Mouse (Mus musculus) forebrain, embryonic 16.5 days (tissue): ENCODE results near the gene Zfp709. TPM values are rescaled to one million over a fixed set of nuclear protein-coding genes. Genes with fewer than 3 reads are reported as not detected.
A peak's percentile ranks its signal among the peaks of the same experiment; 100 is the strongest.
"Not testable (repeated sequence)": the region's sequence is repeated elsewhere in the genome, so short reads cannot be mapped to it uniquely, and the experiment has no call there.

Source experiments
- ATAC-seq: fragments of 200-750 bp; cut with Nextera tagmentation; 2 replicates; pipeline ENCODE4 v1.8.0; 2017; ENCODE audit warnings: mild to moderate bottlenecking, moderate library complexity
- H3K27ac ChIP-seq: fragments of 300-500 bp; sonication (generic); 2 replicates; pipeline ENCODE4 v1.5.1; 2014; ENCODE audit warnings: low read length, control low read depth
- H3K27me3 ChIP-seq: fragments of 300-500 bp; sonication (generic); replicated peaks from 2 replicates; pipeline ENCODE4 v1.6.1; 2014; ENCODE audit warnings: low read length; ENCODE audit not compliant: control insufficient read depth, insufficient read depth
- H3K36me3 ChIP-seq: fragments of 300-500 bp; sonication (generic); 2 replicates; pipeline ENCODE4 v1.6.1; 2014; ENCODE audit not compliant: control insufficient read depth, insufficient read depth
- H3K4me1 ChIP-seq: fragments of 300-500 bp; sonication (generic); replicated peaks from 2 replicates; pipeline ENCODE4 v1.6.1; 2014; ENCODE audit warnings: low read length; ENCODE audit not compliant: control insufficient read depth, insufficient read depth
- H3K4me2 ChIP-seq: fragments of 300-500 bp; sonication (generic); 2 replicates; pipeline ENCODE4 v1.6.1; 2014; ENCODE audit warnings: mild to moderate bottlenecking, low read length, control low read depth
- H3K4me3 ChIP-seq: fragments of 300-500 bp; sonication (generic); replicated peaks from 2 replicates; pipeline ENCODE4 v1.5.1; 2014; ENCODE audit warnings: mild to moderate bottlenecking, low read length, control low read depth
- H3K9ac ChIP-seq: fragments of 300-500 bp; sonication (generic); replicated peaks from 2 replicates; pipeline ENCODE4 v1.6.1; 2014; ENCODE audit warnings: low read depth, low read length, control low read depth
- H3K9me3 ChIP-seq: fragments of 300-500 bp; sonication (generic); 2 replicates; pipeline ENCODE4 v1.6.1; 2016; ENCODE audit warnings: low read length; ENCODE audit not compliant: control insufficient read depth
- WGBS: fragments of 180-500 bp; shearing (Covaris S2); extraction: QIAGEN DNeasy Blood & Tissue Kit; methylation state at CpG from one replicate; pipeline ENCODE4 v1.1.7; 2014; 5-methylcytosine and 5-hydroxymethylcytosine counted together
- polyA plus RNA-seq: library from polyadenylated mRNA; unstranded; fragments of >200 nt; fragmentation: Nextera tagmentation; extraction: Ambion mirVana; gene quantifications from 2 replicates; pipeline ENCODE4 v1.2.1, GENCODE M21; 2015

Zfp709 gene
- polyA plus RNA-seq, 1 experiment from 2014 or later: 8.7 TPM

DNA sequence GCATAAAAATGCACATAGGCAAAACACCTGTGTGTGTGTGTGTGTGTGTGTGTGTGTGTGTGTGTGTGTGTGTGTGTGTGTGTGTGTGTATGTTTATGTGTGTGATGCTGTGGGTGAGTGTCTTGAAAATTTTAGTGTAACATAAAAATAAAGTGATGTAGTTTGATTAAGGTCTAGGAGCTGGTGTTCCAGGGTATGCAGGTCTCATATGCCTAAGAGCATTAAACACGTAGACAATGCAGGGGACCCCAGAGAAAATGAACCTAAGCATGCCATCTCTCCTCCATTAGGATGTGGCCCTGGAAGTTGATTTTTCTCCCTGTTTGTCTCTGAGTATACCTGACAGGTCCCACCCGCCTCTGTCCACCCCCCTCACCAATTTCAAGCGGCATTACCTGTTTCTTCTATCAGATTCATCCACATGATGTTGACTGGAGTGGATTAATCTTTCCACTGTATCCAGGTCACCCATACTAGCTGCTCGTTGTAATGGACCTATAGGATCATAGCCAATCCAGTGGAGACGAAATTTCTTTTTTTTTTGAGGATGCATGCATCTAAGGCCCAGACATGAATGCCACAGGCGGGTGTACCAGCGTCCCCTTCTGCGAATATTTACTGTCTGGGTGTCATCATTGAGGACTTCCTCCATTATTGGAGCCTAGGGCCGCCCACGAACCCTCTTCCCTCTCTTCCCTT lies 25.0 kb upstream of the Zfp709 start:
- not testable (repeated sequence) for H3K9ac ChIP-seq, H3K4me3 ChIP-seq, H3K27ac ChIP-seq, H3K36me3 ChIP-seq, H3K27me3 ChIP-seq, H3K4me2 ChIP-seq, ATAC-seq, H3K4me1 ChIP-seq, H3K9me3 ChIP-seq
- 79% methylated on average over 8 of the region's 10 CpGs for WGBS

DNA sequence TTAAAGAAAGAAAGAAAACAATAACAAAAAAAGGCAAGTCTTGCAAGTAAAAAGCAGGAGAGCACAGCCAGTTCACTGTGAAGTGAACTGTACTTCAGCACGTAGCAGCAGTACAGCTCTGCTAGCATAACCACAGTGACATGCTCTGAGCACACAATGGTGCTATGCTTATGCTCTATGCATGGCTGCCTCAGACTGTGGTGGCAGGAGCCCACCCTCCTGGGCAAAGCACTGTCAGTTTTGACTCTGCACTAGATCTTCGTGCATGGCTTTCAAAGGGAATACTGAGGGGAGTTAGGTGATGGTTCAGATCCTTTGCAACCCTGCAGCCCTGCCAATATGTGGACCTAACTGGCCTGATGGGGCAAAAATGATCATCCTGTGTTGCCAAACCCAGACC lies 24.5 kb upstream of the Zfp709 start:
- H3K9me3 ChIP-seq, ATAC-seq, H3K27ac ChIP-seq, H3K4me1 ChIP-seq, H3K27me3 ChIP-seq, H3K4me3 ChIP-seq, H3K36me3 ChIP-seq, H3K4me2 ChIP-seq, H3K9ac ChIP-seq: not testable (repeated sequence)
- WGBS: 82% methylated on average over 2 of the region's 2 CpGs

DNA sequence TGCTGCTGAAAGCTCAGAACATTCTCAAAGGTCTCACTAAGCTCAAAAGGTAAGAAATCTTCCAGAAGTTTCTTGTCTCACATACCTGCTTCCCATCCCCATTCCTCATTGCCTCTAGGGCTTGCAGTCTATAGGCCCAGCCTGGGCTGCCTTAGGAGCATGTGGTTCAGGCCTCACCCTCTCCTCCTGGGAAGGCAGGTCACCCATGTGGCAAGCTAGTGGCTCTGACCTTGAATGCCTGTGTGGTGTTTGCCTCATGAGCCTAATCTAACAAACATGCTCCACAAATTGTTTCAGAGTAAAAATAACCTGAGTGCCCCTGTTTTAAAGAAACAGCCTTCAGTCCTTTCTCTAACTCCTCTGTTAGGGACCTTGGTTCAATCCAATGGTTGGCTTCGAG lies 20.3 kb upstream of the Zfp709 start:
- not testable (repeated sequence) for H3K9me3 ChIP-seq, ATAC-seq, H3K36me3 ChIP-seq, H3K9ac ChIP-seq, H3K27me3 ChIP-seq, H3K4me2 ChIP-seq, H3K27ac ChIP-seq, H3K4me1 ChIP-seq, H3K4me3 ChIP-seq
- WGBS: 86% methylated on average over 1 of the region's 1 CpGs

DNA sequence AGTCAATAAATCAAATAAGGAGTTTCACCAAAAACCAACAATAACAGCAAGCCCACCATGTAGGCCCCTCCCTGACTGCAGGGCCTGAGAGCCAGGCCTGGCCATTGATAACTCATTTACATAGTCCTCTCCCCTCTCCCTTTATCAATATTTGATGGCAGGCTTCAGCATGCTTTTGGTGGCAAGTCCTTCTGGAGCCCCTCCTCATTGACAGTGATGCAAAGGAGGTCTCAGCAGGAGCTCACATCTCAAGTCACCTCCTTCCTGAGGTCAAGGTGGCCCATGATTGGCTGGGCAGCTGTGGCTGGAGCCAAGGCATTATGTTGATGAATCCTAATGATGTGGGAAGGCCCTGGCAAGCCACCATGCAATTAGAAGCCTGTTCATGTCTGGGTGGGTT lies 19.8 kb upstream of the Zfp709 start:
- ATAC-seq: not testable (repeated sequence)

DNA sequence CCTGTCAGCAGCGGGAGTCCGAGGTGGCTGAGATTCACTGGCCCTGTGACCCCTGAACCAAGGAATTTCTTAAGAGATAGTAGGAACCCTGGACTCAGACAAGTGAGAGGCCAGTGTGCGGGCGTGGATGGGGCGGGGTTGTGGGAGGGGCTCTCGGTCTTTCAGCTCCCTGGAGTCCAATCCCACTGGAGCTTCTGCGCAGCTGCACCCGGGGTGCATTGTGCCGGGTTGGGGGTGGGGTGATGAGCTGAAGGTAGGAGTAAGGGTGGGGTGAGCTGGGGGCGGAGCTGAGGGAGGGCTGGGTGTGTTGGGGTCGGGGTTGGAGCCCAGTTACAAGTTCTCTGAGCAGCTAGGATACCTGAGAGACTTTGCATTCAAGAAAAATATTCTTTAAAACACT lies 18.8 kb downstream of the Zfp709 start:
- not testable (repeated sequence) for H3K9me3 ChIP-seq, H3K36me3 ChIP-seq, H3K4me2 ChIP-seq, H3K4me1 ChIP-seq, ATAC-seq, H3K27ac ChIP-seq, H3K4me3 ChIP-seq, H3K27me3 ChIP-seq, H3K9ac ChIP-seq
- WGBS: 37% methylated on average over 9 of the region's 11 CpGs

More for the DNA sequence above, 19.8 kb upstream of the Zfp709 start:
- not testable (repeated sequence) for H3K27me3 ChIP-seq, H3K27ac ChIP-seq, H3K4me3 ChIP-seq, H3K4me2 ChIP-seq, H3K4me1 ChIP-seq, H3K9ac ChIP-seq, H3K9me3 ChIP-seq, H3K36me3 ChIP-seq

DNA sequence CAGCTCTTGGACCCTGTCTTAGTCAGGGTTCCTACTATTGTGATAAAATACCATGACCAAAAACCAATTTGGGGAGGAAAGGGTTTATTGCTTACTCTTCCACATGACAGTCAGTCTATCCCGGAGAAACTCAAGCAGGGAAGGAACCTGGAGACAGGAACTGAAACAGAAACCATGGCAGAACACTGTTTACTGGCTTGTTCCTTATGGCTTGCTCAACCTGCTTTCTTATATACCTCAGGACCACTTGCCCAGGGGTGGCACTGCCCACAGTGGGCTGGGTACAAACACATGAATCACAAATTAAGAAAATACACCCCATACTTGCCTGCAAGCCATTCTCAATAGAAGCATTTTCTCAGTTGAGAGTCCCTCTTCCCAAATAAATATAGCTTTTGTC lies 21.3 kb downstream of the Zfp709 start:
- H3K9ac ChIP-seq, H3K4me2 ChIP-seq, ATAC-seq, H3K27me3 ChIP-seq, H3K27ac ChIP-seq, H3K4me1 ChIP-seq, H3K4me3 ChIP-seq, H3K9me3 ChIP-seq, H3K36me3 ChIP-seq: not testable (repeated sequence)
- WGBS: 79% methylated on average over 1 of the region's 1 CpGs

DNA sequence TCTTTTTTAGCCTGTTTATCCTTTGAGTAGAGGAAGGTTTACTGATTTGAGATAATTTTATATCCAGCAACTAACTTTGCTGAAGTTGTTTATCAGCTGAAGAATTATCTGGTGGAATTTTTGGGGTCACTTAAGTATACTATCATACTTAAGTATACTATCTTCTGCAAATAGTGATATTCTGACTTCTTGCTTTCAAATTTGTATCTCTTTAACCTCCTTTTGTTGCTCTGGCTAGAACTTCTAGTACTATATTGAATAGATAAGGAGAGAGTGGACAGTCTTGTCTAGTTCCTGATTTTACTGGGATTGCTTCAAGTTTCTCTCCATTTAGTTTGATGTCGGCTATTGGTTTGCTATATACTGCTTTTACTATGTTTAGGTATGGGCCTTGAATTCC lies 25.0 kb downstream of the Zfp709 start:
- 94% methylated on average over 1 of the region's 1 CpGs for WGBS
- Histone ChIP-seq H3K9me3 (no peaks in the 10 kb centered on the region), H3K9ac (no peak overlapping the region), H3K27me3 (no peaks in the 10 kb centered on the region), H3K36me3 (no peaks in the 10 kb centered on the region), H3K4me2 (no peak overlapping the region), H3K4me3 (no peak overlapping the region), H3K27ac (no peak overlapping the region), H3K4me1 (peaks cover 4% of the 10 kb centered on the region; the same call in 1 of the 2 replicates)
- ATAC-seq: no peak

DNA sequence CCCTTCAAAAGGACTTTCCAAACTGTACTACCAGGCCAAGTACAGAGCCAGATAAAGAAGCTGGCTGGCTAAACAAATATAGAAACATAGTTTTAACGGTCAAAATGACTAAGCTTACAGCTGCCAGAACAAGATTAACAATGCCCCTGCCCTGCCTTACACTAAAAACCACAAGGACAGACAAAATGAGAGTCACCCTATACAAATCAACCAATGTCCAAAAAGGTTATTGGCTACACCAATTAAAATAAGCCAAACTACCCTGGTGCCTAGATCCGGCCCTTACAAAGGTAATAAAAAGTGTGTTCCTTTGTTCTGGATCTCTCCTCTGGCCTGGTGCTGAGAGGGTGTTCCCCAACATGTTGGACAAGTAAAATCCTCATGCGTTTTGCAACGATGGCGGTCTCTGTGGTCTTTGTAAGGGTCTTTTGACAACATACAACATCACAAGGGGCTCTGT lies 26.0 kb downstream of the Zfp709 start:
- Histone ChIP-seq H3K27me3 (no peaks in the 10 kb centered on the region), H3K4me3 (peak overlapping the region; percentile 88), H3K4me2 (peak overlapping the region; percentile 49), H3K9ac (peak overlapping the region; percentile 94; the same call in 1 of the 2 replicates), H3K4me1 (peaks cover 4% of the 10 kb centered on the region; the same call in 1 of the 2 replicates), H3K27ac (peak overlapping the region; percentile 99), H3K9me3 (no peaks in the 10 kb centered on the region), H3K36me3 (no peaks in the 10 kb centered on the region)
- 95% methylated on average over 5 of the region's 5 CpGs for WGBS
- no peak for ATAC-seq

DNA sequence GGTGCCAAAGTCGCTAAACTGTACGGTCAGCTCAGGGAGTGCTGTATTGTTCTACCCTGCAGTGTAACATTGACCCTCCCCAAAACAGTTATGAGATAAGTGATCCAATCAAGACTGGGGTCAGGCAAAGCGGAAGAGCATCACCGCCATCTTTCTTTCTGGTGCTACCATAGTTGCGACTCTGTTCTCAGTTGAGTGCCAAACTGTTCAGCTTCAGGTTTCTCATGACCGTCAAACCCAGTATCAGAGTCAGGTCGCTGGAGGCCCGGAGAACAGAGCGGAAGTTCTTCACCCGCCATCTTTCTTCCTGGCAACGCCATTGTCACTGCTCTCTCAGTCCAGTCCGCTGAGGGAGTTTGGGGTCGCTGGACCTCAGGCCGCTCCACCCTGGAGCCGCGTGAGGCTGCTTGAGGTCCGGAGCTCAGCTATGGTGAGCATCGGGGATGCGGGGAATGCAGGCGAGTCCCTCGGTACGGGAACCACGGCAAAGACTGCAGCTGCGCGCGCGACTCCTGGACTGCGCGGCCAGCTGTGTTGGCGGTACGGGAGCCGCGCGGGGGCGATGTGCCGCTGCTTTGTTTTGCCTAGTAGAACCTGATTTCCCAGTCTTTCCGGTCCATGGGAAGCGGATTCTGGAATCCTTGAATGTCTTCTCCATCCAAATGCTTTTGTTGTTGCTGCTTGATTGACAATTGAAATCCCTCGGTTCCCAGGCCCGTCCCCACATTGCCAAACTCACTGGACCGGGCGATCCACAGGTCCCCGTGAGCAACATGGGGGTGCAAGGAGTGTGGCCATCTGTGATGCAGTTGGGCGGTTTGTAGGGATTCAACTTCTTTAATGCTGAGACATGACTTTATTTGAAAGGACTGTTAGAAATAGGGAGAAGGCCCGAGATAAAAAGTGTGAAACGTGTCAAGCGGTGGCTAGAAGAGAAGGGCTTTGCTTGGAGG lies 26.8 kb downstream of the Zfp709 start, which contains the start of the genes Zfp882 and Zfp617:
TSS of gene Zfp882 (plus strand) at position 300 of the 953 bp plus-strand sequence.
TSS of gene Zfp617 (plus strand) at position 327 of the 953 bp plus-strand sequence.
- Histone ChIP-seq H3K4me3 (peak within 1 kb of the TSS; percentile 88), H3K9ac (peak within 1 kb of the TSS; percentile 94), H3K36me3 (peaks cover 2% of the 10 kb centered on the region), H3K9me3 (no peaks in the 10 kb centered on the region), H3K27ac (peak within 1 kb of the TSS; percentile 99), H3K4me1 (peaks cover 4% of the 10 kb centered on the region; the same call in 1 of the 2 replicates), H3K27me3 (no peaks in the 10 kb centered on the region), H3K4me2 (peak within 1 kb of the TSS; percentile 49)
- WGBS: 3% methylated on average over 47 of the region's 47 CpGs
- ATAC-seq: peak; percentile 97
